Mouse (Mus musculus) forebrain, embryonic 15.5 days (tissue): ENCODE results near the gene B230118H07Rik. TPM values are rescaled to one million over a fixed set of nuclear protein-coding genes. Genes with fewer than 3 reads are reported as not detected.

ENCODE experiments used
- ATAC-seq: fragments of 200-750 bp; cut with Nextera tagmentation; replicated peaks from 2 replicates; pipeline ENCODE4 v1.8.0; 2017; ENCODE audit warnings: mild to moderate bottlenecking, moderate TSS enrichment, moderate library complexity
- H3K27ac ChIP-seq: fragments of 300-500 bp; sonication (generic); replicated peaks from 2 replicates; pipeline ENCODE4 v1.5.1; 2015; ENCODE audit warnings: mild to moderate bottlenecking, inconsistent platforms
- H3K27me3 ChIP-seq: fragments of 300-500 bp; sonication (generic); 2 replicates; pipeline ENCODE4 v1.6.1; 2015; ENCODE audit warnings: inconsistent platforms
- H3K36me3 ChIP-seq: fragments of 300-500 bp; sonication (generic); 2 replicates; pipeline ENCODE4 v1.6.1; 2015; ENCODE audit warnings: mild to moderate bottlenecking, inconsistent platforms
- H3K4me1 ChIP-seq: fragments of 300-500 bp; sonication (generic); 2 replicates; pipeline ENCODE4 v1.6.1; 2015; ENCODE audit warnings: inconsistent platforms
- H3K4me2 ChIP-seq: fragments of 300-500 bp; sonication (generic); replicated peaks from 2 replicates; pipeline ENCODE4 v1.6.1; 2015; ENCODE audit warnings: mild to moderate bottlenecking, inconsistent platforms
- H3K4me3 ChIP-seq: fragments of 300-500 bp; sonication (generic); 2 replicates; pipeline ENCODE4 v1.5.1; 2015; ENCODE audit warnings: mild to moderate bottlenecking, inconsistent platforms
- H3K9ac ChIP-seq: fragments of 300-500 bp; sonication (generic); replicated peaks from 2 replicates; pipeline ENCODE4 v1.6.1; 2015; ENCODE audit warnings: mild to moderate bottlenecking, inconsistent platforms
- H3K9me3 ChIP-seq: fragments of 300-500 bp; sonication (generic); 2 replicates; pipeline ENCODE4 v1.6.1; 2016; ENCODE audit warnings: inconsistent platforms
- WGBS: fragments of 180-500 bp; shearing (Covaris S2); methylation state at CpG from one replicate; pipeline ENCODE4 v1.1.7; 2015; ENCODE audit warnings: mixed read lengths; 5-methylcytosine and 5-hydroxymethylcytosine counted together
- polyA plus RNA-seq: library from polyadenylated mRNA; unstranded; fragments of >200 nt; fragmentation: Nextera tagmentation; extraction: Ambion mirVana; gene quantifications from 2 replicates; pipeline ENCODE4 v1.2.1, GENCODE M21; 2015

B230118H07Rik gene
- polyA plus RNA-seq, 1 experiment from 2014 or later = 52.2 TPM

- peak; percentile 57; the same call in 1 of the 2 replicates for ATAC-seq
- Histone ChIP-seq H3K27me3 (no peaks in the 10 kb centered on the region), H3K9ac (no peak overlapping the region), H3K4me1 (peaks cover 6% of the 10 kb centered on the region; the same call in 1 of the 2 replicates), H3K4me3 (no peak overlapping the region), H3K36me3 (no peaks in the 10 kb centered on the region), H3K4me2 (no peak overlapping the region), H3K27ac (no peak overlapping the region), H3K9me3 (no peaks in the 10 kb centered on the region)
- WGBS = 69% methylated on average over 2 of the region's 2 CpGs
Measured at GRCm38 (mm10) chr2:101580027-101580426, 69.3 kb downstream of the B230118H07Rik start.

- Histone ChIP-seq H3K4me2 (no peak overlapping the region), H3K9me3 (no peaks in the 10 kb centered on the region), H3K4me1 (peaks cover 6% of the 10 kb centered on the region; the same call in 1 of the 2 replicates), H3K36me3 (no peaks in the 10 kb centered on the region), H3K27ac (no peak overlapping the region), H3K27me3 (no peaks in the 10 kb centered on the region), H3K9ac (no peak overlapping the region), H3K4me3 (no peak overlapping the region)
- no peak for ATAC-seq
- 84% methylated on average over 4 of the region's 4 CpGs for WGBS
Measured at GRCm38 (mm10) chr2:101577243-101577642, 72.1 kb downstream of the B230118H07Rik start.

- H3K4me2 ChIP-seq = no peak overlapping the region
- no peak for ATAC-seq
- H3K9ac ChIP-seq = no peak overlapping the region
- no peaks in the 10 kb centered on the region for H3K4me1 ChIP-seq
- no peaks in the 10 kb centered on the region for H3K36me3 ChIP-seq
- 92% methylated on average over 4 of the region's 5 CpGs for WGBS
- no peak overlapping the region for H3K27ac ChIP-seq
- no peaks in the 10 kb centered on the region for H3K9me3 ChIP-seq
- no peak overlapping the region for H3K4me3 ChIP-seq
- H3K27me3 ChIP-seq = no peaks in the 10 kb centered on the region
Measured at GRCm38 (mm10) chr2:101569230-101569629, 80.1 kb downstream of the B230118H07Rik start.

DNA sequence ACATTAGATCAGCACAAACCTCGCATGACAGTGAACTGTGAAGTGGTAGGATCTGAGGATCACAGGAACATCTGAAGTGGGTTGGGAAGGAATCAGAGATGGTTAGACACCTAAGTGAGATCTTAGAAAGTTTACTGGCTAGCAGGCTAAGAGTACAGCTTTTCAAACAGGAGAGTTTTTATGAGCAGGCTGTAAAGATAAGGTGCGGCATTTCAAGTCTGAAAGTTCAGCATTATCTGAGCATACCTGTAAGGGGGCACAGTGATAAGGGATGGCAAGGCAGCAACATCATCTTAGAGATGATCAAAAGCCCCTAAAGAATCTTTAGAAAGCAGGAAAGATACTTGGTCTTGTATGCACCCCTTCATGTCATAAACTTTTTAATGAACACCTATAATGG lies 81.8 kb downstream of the B230118H07Rik start:
- no peaks in the 10 kb centered on the region for H3K36me3 ChIP-seq
- ATAC-seq = no peak
- no peak overlapping the region for H3K27ac ChIP-seq
- 0 out of 2 replicates have a peak, but pooled peaks cover 9% of the 10 kb centered on the region for H3K4me1 ChIP-seq
- H3K27me3 ChIP-seq = no peaks in the 10 kb centered on the region
- no peak overlapping the region for H3K4me2 ChIP-seq
- no peak overlapping the region for H3K4me3 ChIP-seq
- H3K9ac ChIP-seq = no peak overlapping the region
- no peaks in the 10 kb centered on the region for H3K9me3 ChIP-seq
- WGBS = 93% methylated on average over 2 of the region's 2 CpGs

DNA sequence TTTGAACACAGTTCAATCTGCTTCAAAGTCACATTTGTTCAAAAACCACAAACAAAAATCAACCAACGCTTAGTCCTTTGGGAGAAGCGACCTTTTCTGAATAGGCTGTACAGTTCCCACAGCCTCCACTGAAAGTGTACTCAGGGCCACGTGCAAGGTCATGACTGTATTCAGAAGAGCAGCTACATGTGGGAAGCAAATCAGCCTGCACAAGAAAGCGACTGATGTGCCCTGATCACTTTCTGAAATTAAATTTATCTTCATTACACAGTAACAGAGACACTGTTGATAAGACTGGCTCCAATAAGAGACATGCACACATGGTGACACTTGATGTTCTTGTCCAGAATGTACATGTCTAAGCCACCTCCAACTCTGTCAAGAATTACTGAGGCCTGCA lies 85.6 kb downstream of the B230118H07Rik start:
- Histone ChIP-seq H3K4me2 (no peak overlapping the region), H3K4me1 (0 out of 2 replicates have a peak, but pooled peaks cover 9% of the 10 kb centered on the region), H3K36me3 (no peaks in the 10 kb centered on the region), H3K4me3 (no peak overlapping the region), H3K9ac (no peak overlapping the region), H3K9me3 (no peaks in the 10 kb centered on the region), H3K27me3 (no peaks in the 10 kb centered on the region), H3K27ac (no peak overlapping the region)
- 73% methylated on average over 4 of the region's 4 CpGs for WGBS
- no peak for ATAC-seq

DNA sequence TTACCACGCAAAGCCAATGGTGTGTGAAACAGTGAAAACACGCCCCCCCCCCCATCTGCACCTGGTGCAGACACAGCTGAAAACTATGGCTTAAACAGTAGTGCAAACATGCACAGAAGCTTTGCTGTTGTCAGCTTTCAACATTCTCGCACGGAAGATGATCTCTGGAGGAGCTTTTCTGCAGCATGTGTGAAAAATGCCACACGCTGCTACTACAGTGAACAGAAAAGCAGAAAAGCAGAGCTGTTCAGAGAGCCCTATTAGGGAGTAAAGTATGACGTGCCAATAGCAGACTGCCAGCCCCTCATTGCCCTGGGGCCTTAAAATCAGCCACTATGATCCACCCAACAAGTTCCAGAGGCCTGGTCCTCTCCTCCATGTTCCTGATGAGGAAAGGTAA lies 86.1 kb downstream of the B230118H07Rik start:
- WGBS = 43% methylated on average over 6 of the region's 6 CpGs
- H3K4me2 ChIP-seq = no peak overlapping the region
- H3K36me3 ChIP-seq = no peaks in the 10 kb centered on the region
- H3K9ac ChIP-seq = no peak overlapping the region
- peak; percentile 60 for ATAC-seq
- no peaks in the 10 kb centered on the region for H3K9me3 ChIP-seq
- H3K27ac ChIP-seq = no peak overlapping the region
- H3K4me3 ChIP-seq = no peak overlapping the region
- no peaks in the 10 kb centered on the region for H3K27me3 ChIP-seq
- H3K4me1 ChIP-seq = 0 out of 2 replicates have a peak, but pooled peaks cover 9% of the 10 kb centered on the region

GRCm38 (mm10) chr2:101559431-101559830 lies 89.9 kb downstream of the B230118H07Rik start:
- H3K4me2 ChIP-seq = no peak overlapping the region
- H3K27me3 ChIP-seq = no peaks in the 10 kb centered on the region
- H3K4me1 ChIP-seq = 0 out of 2 replicates have a peak, but pooled peaks cover 9% of the 10 kb centered on the region
- no peaks in the 10 kb centered on the region for H3K9me3 ChIP-seq
- 86% methylated on average over 3 of the region's 3 CpGs for WGBS
- H3K9ac ChIP-seq = no peak overlapping the region
- no peaks in the 10 kb centered on the region for H3K36me3 ChIP-seq
- no peak overlapping the region for H3K27ac ChIP-seq
- ATAC-seq = no peak
- H3K4me3 ChIP-seq = no peak overlapping the region

GRCm38 (mm10) chr2:101555886-101556285 lies 93.4 kb downstream of the B230118H07Rik start:
- no peak overlapping the region for H3K4me3 ChIP-seq
- peaks cover 3% of the 10 kb centered on the region; the same call in 1 of the 2 replicates for H3K4me1 ChIP-seq
- H3K27me3 ChIP-seq = no peaks in the 10 kb centered on the region
- H3K36me3 ChIP-seq = no peaks in the 10 kb centered on the region
- 59% methylated on average over 1 of the region's 1 CpGs for WGBS
- H3K9me3 ChIP-seq = no peaks in the 10 kb centered on the region
- H3K9ac ChIP-seq = no peak overlapping the region
- H3K4me2 ChIP-seq = no peak overlapping the region
- H3K27ac ChIP-seq = no peak overlapping the region
- no peak for ATAC-seq

DNA sequence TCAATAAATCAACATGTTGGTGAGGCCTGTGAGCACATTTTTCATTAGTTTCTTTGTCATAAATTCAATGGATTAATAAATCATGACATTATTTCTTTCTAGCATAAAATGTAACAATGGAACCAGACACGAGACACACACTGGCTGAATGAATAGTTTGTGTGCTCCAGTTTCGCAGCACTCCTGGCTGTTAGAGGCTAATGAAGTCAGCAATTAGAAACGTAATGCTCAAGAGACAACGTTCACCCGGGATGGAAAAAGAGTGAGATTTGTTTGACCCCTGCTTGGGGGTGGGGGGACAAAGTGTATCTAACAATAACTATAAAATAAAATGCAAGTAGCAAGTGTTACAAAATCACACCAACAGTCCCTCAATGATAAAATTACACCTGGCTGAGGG lies 95.5 kb downstream of the B230118H07Rik start:
- Histone ChIP-seq H3K27me3 (no peaks in the 10 kb centered on the region), H3K9ac (no peak overlapping the region), H3K27ac (no peak overlapping the region), H3K36me3 (no peaks in the 10 kb centered on the region), H3K9me3 (no peaks in the 10 kb centered on the region), H3K4me1 (peaks cover 3% of the 10 kb centered on the region; the same call in 1 of the 2 replicates), H3K4me3 (no peak overlapping the region), H3K4me2 (no peak overlapping the region)
- no peak for ATAC-seq
- WGBS = 26% methylated on average over 5 of the region's 5 CpGs

DNA sequence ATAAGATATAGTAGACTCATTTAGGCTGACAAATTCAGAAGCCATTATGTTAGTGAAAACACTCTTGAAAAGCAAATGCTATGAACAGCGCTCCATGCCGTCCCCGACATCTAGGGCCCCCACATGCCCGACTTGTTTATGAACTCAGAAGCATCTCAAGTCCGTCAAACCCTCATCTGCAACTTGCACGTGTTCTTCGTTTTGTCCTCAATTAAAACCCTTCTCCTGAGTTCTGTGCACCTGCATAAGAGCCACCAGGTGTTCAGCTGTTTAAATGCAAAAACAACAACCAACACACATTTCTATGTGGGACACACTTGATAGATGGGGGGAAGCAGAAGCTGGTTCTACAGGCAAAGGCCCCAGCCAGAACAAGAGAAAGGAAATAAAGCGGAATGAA lies 97.0 kb downstream of the B230118H07Rik start:
- H3K4me3 ChIP-seq = no peak overlapping the region
- no peak overlapping the region for H3K4me2 ChIP-seq
- no peaks in the 10 kb centered on the region for H3K36me3 ChIP-seq
- H3K9ac ChIP-seq = no peak overlapping the region
- no peaks in the 10 kb centered on the region for H3K9me3 ChIP-seq
- peaks cover 3% of the 10 kb centered on the region; the same call in 1 of the 2 replicates for H3K4me1 ChIP-seq
- H3K27me3 ChIP-seq = no peaks in the 10 kb centered on the region
- no peak for ATAC-seq
- no peak overlapping the region for H3K27ac ChIP-seq
- WGBS = 88% methylated on average over 8 of the region's 8 CpGs

DNA sequence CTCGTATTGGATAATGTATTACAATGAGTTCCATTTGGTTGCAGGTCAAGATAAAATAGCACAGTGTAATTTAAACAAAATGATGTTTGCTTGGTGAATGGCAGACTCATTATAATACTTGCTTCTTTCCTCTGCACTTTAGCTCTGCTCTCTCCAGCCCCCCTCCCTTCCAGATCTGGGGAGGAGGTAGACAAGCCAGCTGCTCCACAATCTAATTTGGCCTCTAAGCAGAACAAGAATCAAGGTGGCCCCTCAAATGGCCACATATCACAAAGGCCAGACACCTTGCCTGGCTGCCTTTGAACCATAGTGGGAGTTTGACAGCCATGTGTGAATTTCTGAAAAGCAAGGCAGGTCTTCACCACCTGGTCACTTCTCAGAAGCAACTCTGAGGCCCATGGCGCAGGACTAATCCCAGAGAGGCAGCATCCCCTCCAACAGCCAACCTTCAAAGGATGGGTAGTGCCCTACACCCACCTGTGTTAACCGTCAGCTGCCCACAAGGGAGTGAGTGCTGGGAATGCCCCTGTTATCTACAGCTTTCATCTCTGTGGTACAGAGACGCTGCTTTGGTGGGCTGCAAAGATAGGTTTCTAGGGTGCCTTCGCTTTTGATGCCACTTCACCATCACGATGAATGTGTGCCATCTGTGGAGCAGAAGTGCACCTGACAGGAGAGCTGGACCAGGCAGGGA lies 98.2 kb downstream of the B230118H07Rik start:
- Histone ChIP-seq H3K4me1 (peaks cover 3% of the 10 kb centered on the region; the same call in 1 of the 2 replicates), H3K9ac (no peak overlapping the region), H3K9me3 (no peaks in the 10 kb centered on the region), H3K4me2 (no peak overlapping the region), H3K27me3 (no peaks in the 10 kb centered on the region), H3K4me3 (no peak overlapping the region), H3K27ac (no peak overlapping the region), H3K36me3 (no peaks in the 10 kb centered on the region)
- WGBS = 83% methylated on average over 6 of the region's 6 CpGs
- no peak for ATAC-seq

GRCm38 (mm10) chr2:101550176-101550575 lies 99.2 kb downstream of the B230118H07Rik start:
- no peaks in the 10 kb centered on the region for H3K9me3 ChIP-seq
- peaks cover 3% of the 10 kb centered on the region; the same call in 1 of the 2 replicates for H3K4me1 ChIP-seq
- no peak overlapping the region for H3K4me3 ChIP-seq
- no peak overlapping the region for H3K4me2 ChIP-seq
- no peaks in the 10 kb centered on the region for H3K27me3 ChIP-seq
- H3K9ac ChIP-seq = no peak overlapping the region
- no peak overlapping the region for H3K27ac ChIP-seq
- 82% methylated on average over 2 of the region's 2 CpGs for WGBS
- H3K36me3 ChIP-seq = no peaks in the 10 kb centered on the region
- no peak for ATAC-seq

DNA sequence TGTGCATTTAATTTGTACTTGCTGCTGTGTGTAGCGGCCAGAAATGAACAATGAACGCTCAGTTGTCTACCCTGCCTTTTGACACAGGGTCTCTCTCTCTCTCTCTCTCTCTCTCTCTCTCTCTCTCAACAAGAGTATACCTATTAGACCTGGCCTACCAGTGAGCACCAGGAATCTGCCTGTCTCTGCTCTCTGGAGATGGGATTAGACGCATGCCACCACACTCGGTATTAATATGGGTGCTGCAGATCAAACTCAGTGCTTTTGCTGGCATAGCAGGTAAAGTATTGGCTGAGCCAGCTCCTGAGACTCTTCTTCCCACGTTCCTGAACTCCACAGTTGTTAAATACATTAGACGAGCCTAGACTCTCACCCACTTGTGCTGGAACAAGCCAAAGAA lies 100.5 kb downstream of the B230118H07Rik start:
- WGBS = 81% methylated on average over 6 of the region's 6 CpGs
- peaks cover 3% of the 10 kb centered on the region; the same call in 1 of the 2 replicates for H3K4me1 ChIP-seq
- no peak overlapping the region for H3K4me3 ChIP-seq
- no peak for ATAC-seq
- H3K27ac ChIP-seq = no peak overlapping the region
- no peaks in the 10 kb centered on the region for H3K9me3 ChIP-seq
- no peak overlapping the region for H3K9ac ChIP-seq
- no peaks in the 10 kb centered on the region for H3K27me3 ChIP-seq
- no peaks in the 10 kb centered on the region for H3K36me3 ChIP-seq
- no peak overlapping the region for H3K4me2 ChIP-seq
